Mouse (Mus musculus) kidney, embryonic 16.5 days (tissue): ENCODE data around the gene Gli3. TPM values are rescaled to one million over a fixed set of nuclear protein-coding genes. Genes with fewer than 3 reads are reported as not detected.

Source experiments
- ATAC-seq: fragments of 200-750 bp; cut with Nextera tagmentation; 2 replicates; pipeline ENCODE4 v1.8.0; 2017; ENCODE audit warnings: moderate TSS enrichment; ENCODE audit not compliant: low FRiP score, low TSS enrichment
- H3K27ac ChIP-seq: fragments of 300-500 bp; sonication (generic); 2 replicates; pipeline ENCODE4 v1.5.1; 2014; ENCODE audit warnings: low read length
- H3K27me3 ChIP-seq: fragments of 300-500 bp; sonication (generic); 2 replicates; pipeline ENCODE4 v1.6.1; 2014; ENCODE audit warnings: low read length, control low read depth, mixed read lengths; ENCODE audit not compliant: insufficient read depth
- H3K36me3 ChIP-seq: fragments of 300-500 bp; sonication (generic); 2 replicates; pipeline ENCODE4 v1.6.1; 2014; ENCODE audit warnings: low read length, control low read depth, mixed read lengths; ENCODE audit not compliant: insufficient read depth
- H3K4me1 ChIP-seq: fragments of 300-500 bp; sonication (generic); 2 replicates; pipeline ENCODE4 v1.6.1; 2014; ENCODE audit warnings: low read length, control low read depth, mixed read lengths; ENCODE audit not compliant: insufficient read depth
- H3K4me2 ChIP-seq: fragments of 300-500 bp; sonication (generic); replicated peaks from 2 replicates; pipeline ENCODE4 v1.6.1; 2014; ENCODE audit warnings: low read depth, low read length
- H3K4me3 ChIP-seq: fragments of 300-500 bp; sonication (generic); 2 replicates; pipeline ENCODE4 v1.5.1; 2014; ENCODE audit warnings: mild to moderate bottlenecking, low read length
- H3K9ac ChIP-seq: fragments of 300-500 bp; sonication (generic); replicated peaks from 2 replicates; pipeline ENCODE4 v1.6.1; 2014; ENCODE audit warnings: low read length
- H3K9me3 ChIP-seq: fragments of 300-500 bp; sonication (generic); 2 replicates; pipeline ENCODE4 v1.6.1; 2016; ENCODE audit warnings: low read length, control low read depth
- WGBS: fragments of 180-500 bp; shearing (Covaris S2); extraction: QIAGEN DNeasy Blood & Tissue Kit; methylation state at CpG from one replicate; pipeline ENCODE4 v1.1.7; 2014; 5-methylcytosine and 5-hydroxymethylcytosine counted together
- polyA plus RNA-seq: library from polyadenylated mRNA; unstranded; fragments of >200 nt; fragmentation: Nextera tagmentation; extraction: Ambion mirVana; gene quantifications from 2 replicates; pipeline ENCODE4 v1.2.1, GENCODE M21; 2015

The Gli3 gene
- polyA plus RNA-seq, 1 experiment from 2014 or later = 11.6 TPM

DNA sequence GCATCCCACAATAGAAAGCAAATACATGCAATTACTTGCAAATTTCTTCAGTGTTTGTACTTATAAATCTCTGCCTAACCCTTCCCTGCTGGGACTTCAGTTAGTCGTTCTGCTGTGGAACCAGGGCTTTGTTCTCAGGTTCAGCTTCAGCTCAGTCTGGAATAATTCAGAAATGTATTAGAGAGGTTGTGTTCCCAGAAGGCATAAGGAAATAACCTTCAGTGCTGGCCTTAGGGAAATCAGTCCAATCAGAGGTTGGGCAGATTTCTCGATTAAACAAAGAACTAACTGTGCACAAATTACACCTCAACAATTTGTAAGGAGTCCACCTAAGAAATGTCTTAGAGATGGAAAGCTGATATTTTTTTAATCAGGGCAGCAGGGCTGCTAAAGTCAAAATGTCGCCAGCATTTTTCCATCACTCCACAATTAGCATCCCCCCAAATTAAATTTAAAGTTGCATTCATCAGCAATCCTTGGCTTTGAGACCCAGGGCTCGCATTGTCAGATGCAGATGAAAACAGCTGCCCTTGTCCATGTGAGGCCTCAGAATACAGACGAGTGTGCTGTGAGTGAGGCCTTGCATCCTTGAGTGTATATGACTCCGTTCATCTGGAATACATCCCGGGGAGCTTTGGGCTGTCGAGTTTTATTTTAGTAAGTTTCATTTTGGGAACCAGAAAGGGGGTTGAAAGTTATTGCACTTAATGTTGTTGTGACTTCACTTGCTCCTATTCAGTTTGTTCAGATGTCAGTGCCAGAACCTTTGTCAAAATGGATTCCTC lies 114.3 kb downstream of the Gli3 start:
- Histone ChIP-seq H3K36me3 (no peaks in the 10 kb centered on the region), H3K4me2 (no peak overlapping the region), H3K27ac (0 out of 2 replicates have a peak overlapping the region, but pooled peaks have one; percentile 20), H3K4me1 (no peaks in the 10 kb centered on the region), H3K9ac (no peak overlapping the region), H3K4me3 (no peak overlapping the region), H3K9me3 (no peaks in the 10 kb centered on the region), H3K27me3 (no peaks in the 10 kb centered on the region)
- WGBS = 60% methylated on average over 8 of the region's 8 CpGs
- no peak for ATAC-seq

GRCm38 (mm10) chr13:15580458-15580857 lies 117.4 kb downstream of the Gli3 start:
- no peak for ATAC-seq
- WGBS = 81% methylated on average over 5 of the region's 5 CpGs

DNA sequence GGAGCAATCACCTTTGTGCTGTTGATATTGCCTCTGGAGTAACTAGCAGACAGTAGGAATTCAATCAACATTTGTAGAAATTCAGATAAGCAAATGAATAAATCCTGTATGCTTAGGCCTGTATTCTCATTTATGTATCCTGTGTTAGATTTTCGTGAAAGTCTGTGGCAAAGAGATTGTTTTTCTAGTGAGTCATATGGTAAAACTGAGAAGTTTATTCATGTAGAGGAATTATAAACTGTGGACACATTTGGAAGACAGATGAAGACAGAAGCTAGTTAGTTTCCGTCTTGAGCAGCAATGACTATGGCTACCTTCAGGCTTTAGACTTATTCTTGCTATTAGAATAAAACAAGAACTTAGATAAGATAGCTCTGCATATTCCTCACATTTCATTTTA lies 122.9 kb downstream of the Gli3 start:
- 60% methylated on average over 2 of the region's 2 CpGs for WGBS
- Histone ChIP-seq H3K27me3 (no peaks in the 10 kb centered on the region), H3K4me1 (peaks cover 22% of the 10 kb centered on the region), H3K9me3 (no peaks in the 10 kb centered on the region), H3K4me2 (no peak overlapping the region), H3K36me3 (no peaks in the 10 kb centered on the region), H3K27ac (no peak overlapping the region), H3K4me3 (no peak overlapping the region), H3K9ac (no peak overlapping the region)
- ATAC-seq = no peak

More at GRCm38 (mm10) chr13:15580458-15580857, 117.4 kb downstream of the Gli3 start:
- H3K9me3 ChIP-seq = no peaks in the 10 kb centered on the region
- H3K9ac ChIP-seq = no peak overlapping the region
- no peaks in the 10 kb centered on the region for H3K27me3 ChIP-seq
- no peak overlapping the region for H3K27ac ChIP-seq
- H3K36me3 ChIP-seq = no peaks in the 10 kb centered on the region
- H3K4me3 ChIP-seq = no peak overlapping the region
- H3K4me1 ChIP-seq = no peaks in the 10 kb centered on the region
- H3K4me2 ChIP-seq = no peak overlapping the region

- H3K27ac ChIP-seq = no peak overlapping the region
- no peak overlapping the region for H3K9ac ChIP-seq
- H3K4me3 ChIP-seq = no peak overlapping the region
- ATAC-seq = peak; percentile 79
- H3K9me3 ChIP-seq = no peaks in the 10 kb centered on the region
- no peaks in the 10 kb centered on the region for H3K36me3 ChIP-seq
- no peaks in the 10 kb centered on the region for H3K27me3 ChIP-seq
- 48% methylated on average over 16 of the region's 16 CpGs for WGBS
- no peak overlapping the region for H3K4me2 ChIP-seq
- H3K4me1 ChIP-seq = peaks cover 22% of the 10 kb centered on the region
Observed at GRCm38 (mm10) chr13:15588278-15589272, 125.5 kb downstream of the Gli3 start.

DNA sequence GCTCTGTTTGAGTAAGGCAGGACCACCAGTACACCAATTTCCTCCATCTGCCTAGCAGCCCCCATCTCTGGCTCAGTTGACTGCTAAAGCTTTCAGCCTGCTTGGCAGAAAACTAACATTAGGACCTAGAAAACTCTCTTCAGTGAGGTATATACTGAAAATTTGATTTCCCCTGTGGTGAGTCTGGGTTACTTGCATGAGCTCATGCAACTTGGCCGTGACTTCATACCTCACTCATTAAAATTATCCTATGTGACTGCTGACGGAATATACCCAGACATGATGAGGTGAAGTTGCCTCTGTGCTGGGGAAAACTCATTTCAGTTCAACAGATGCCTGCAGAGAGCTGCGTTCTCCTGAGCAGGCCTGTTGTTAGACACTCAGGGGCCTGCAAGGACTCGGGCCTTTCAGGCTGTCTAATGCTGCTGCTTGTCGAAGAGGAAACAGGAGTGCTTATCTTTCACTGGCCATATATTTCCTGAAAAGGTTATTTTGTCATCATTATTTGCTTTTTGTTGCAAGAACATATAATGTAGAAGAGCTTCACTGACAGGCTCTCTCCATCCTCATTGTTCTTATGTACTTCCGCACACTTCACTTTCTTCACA lies 127.4 kb downstream of the Gli3 start:
- H3K4me1 ChIP-seq = peaks cover 22% of the 10 kb centered on the region
- H3K27ac ChIP-seq = no peak overlapping the region
- no peak overlapping the region for H3K4me2 ChIP-seq
- no peak overlapping the region; the same call in 1 of the 2 replicates for H3K9ac ChIP-seq
- H3K9me3 ChIP-seq = no peaks in the 10 kb centered on the region
- no peak for ATAC-seq
- WGBS = 70% methylated on average over 6 of the region's 6 CpGs
- no peaks in the 10 kb centered on the region for H3K27me3 ChIP-seq
- no peak overlapping the region for H3K4me3 ChIP-seq
- H3K36me3 ChIP-seq = no peaks in the 10 kb centered on the region

DNA sequence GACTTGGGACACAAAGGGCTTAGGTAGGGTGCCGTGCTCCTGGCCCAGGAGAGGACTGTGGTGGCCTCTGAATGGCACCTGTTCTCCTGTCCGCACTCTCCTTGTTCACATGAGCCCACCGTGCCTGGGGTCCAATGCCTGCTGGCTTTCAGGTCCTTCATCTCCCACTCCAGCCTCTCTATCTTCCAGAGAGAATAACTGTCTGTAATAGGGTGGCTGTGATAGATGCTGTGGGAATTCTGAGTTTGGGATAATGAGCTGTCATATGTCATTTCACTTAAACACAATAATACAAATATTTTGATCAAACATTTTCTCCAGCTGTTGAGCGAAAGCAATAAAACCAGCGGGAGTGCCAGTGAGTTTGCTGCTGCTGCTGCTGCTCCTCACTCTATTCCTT lies 133.6 kb downstream of the Gli3 start:
- Histone ChIP-seq H3K27ac (no peak overlapping the region), H3K4me1 (no peaks in the 10 kb centered on the region), H3K9me3 (no peaks in the 10 kb centered on the region), H3K4me2 (no peak overlapping the region), H3K36me3 (no peaks in the 10 kb centered on the region), H3K27me3 (no peaks in the 10 kb centered on the region), H3K9ac (no peak overlapping the region), H3K4me3 (no peak overlapping the region)
- WGBS = 57% methylated on average over 5 of the region's 5 CpGs
- no peak for ATAC-seq

DNA sequence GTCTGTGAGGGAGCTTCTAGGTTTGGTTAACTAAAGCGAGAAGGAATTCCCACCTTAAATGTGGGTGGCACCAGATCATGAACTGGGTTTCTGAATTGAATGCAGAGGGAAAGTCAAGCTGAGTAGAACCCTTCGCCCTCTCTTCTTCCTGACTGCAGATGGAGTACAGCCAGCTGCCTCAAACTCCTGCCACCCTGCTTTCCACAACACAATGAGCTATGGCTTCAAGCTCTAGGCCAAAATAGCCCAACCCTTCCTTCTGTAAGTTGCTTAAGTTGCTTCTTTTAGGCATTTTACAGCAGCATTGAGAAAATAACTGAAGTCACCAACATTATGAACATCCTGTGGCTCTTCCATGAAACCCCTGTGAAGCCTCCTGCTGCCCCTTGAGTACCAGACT lies 136.7 kb downstream of the Gli3 start:
- ATAC-seq = no peak
- H3K27ac ChIP-seq = no peak overlapping the region

GRCm38 (mm10) chr13:15602161-15602560 lies 139.1 kb downstream of the Gli3 start:
- no peak overlapping the region for H3K4me2 ChIP-seq
- H3K4me3 ChIP-seq = no peak overlapping the region
- peaks cover 22% of the 10 kb centered on the region; the same call in 1 of the 2 replicates for H3K4me1 ChIP-seq
- H3K9me3 ChIP-seq = no peaks in the 10 kb centered on the region
- no peaks in the 10 kb centered on the region for H3K36me3 ChIP-seq
- 42% methylated on average over 5 of the region's 5 CpGs for WGBS
- no peak for ATAC-seq
- H3K9ac ChIP-seq = no peak overlapping the region
- H3K27me3 ChIP-seq = no peaks in the 10 kb centered on the region
- H3K27ac ChIP-seq = no peak overlapping the region

More for the DNA sequence above, 136.7 kb downstream of the Gli3 start:
- no peaks in the 10 kb centered on the region for H3K36me3 ChIP-seq
- no peak overlapping the region for H3K4me3 ChIP-seq
- no peaks in the 10 kb centered on the region for H3K9me3 ChIP-seq
- H3K4me2 ChIP-seq = no peak overlapping the region
- H3K27me3 ChIP-seq = no peaks in the 10 kb centered on the region
- no peak overlapping the region for H3K9ac ChIP-seq
- H3K4me1 ChIP-seq = peaks cover 22% of the 10 kb centered on the region; the same call in 1 of the 2 replicates
- 90% methylated on average over 2 of the region's 2 CpGs for WGBS

DNA sequence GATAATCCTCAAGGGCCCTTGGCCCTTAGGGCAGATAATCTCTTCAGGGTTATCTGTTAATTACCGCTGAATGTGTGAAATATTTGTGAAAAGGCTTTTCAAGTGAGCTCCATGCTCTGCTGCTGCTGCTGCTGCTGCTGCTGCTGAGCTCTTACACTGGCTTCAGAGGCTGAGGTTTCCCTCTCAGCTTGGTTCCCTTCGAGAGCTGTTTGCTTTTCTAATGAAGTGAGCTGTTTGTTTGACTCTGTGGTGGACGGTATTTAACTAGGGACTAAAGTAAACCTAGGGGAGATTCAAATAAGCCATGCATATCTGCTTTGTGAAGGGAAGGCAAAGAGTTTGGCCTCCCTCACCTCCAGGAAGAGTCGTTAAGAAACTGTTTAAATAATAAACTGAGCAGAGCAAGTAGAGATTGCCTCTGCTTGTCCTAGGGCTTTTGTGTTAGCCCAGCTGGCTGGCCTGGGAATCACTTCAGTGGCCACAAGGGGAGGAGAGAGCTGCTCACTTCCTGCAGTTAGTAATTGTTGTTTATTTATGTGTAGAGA lies 139.7 kb downstream of the Gli3 start:
- Histone ChIP-seq H3K36me3 (no peaks in the 10 kb centered on the region), H3K9me3 (no peaks in the 10 kb centered on the region), H3K4me3 (no peak overlapping the region), H3K4me1 (peaks cover 22% of the 10 kb centered on the region; the same call in 1 of the 2 replicates), H3K27me3 (no peaks in the 10 kb centered on the region), H3K4me2 (no peak overlapping the region), H3K27ac (peak overlapping the region; percentile 60; the same call in 1 of the 2 replicates), H3K9ac (no peak overlapping the region)
- WGBS = 8% methylated on average over 4 of the region's 4 CpGs
- peak; percentile 69; the same call in 1 of the 2 replicates for ATAC-seq
